Mouse (Mus musculus) right cerebral cortex, postnatal 4 days (tissue): ENCODE data around the gene Vmn1r66.
"Not testable (repeated sequence)": the region's sequence is repeated elsewhere in the genome, so short reads cannot be mapped to it uniquely, and the experiment has no call there.

Source experiments
- DNase-seq: peaks from one replicate; pipeline ENCODE4 v3.0.0-alpha.2; 2022

The Vmn1r66 gene

DNA sequence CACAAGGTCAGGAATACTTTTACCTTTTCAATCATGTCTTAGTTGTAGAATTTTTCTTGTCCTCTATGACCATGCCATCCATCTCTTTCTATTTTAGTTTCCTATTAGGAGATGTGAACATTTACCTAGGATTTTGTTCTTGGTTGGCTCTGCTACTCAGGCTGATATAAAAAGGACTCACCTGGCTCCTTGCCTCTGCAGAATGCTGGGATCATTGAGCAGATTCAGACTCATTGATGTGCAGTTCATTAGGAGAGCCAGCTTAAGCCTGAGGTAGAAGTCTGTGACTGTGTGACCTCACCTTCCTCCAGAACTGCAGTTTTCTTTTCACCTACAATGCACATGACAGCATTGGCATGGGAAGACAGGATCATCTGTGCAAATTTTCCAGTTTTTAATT is at the start of gene Vmn1r66:
Gene Vmn1r66 (minus strand): TSS at position 101 of the 400 bp plus-strand sequence.
- DNase-seq, result no peak

DNA sequence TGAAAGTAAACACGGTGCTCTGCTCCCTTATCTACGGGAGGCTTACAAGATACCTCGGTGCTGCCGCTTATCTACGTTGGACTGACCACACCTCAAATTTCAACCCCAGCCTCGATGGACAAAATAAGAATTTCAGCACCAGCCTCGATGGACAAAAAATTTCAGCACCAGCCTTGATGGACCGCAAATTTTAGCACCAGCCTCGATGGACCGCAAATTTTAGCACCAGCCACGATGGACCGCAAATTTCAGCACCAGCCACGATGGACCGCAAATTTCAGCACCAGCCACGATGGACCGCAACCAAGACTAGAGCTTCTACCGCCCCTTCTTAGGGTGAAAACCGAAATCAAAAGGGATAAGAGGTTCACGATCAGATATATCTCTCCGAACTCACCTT is 47.7 kb upstream of the Vmn1r66 start:
- not testable (repeated sequence) for DNase-seq

DNA sequence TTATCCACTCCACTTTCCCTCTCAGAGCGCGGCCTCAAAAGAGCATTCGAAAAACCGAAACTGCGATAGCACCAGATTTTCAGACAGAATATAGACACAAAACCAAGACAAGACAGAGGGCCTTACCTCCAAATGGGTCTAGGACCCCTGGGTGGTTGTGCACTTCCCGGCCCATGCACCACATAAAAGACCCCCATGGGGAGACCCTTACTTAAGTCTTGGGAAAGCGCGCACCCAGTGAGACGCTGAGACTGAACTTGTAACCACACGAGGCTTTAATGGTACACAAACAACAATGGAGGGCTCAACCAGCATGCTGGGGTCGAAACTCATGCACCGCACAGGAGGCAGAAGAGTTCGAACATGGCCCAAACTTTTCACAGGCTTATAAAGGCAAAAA is 25.7 kb downstream of the Vmn1r66 start:
- DNase-seq, result no peak

DNA sequence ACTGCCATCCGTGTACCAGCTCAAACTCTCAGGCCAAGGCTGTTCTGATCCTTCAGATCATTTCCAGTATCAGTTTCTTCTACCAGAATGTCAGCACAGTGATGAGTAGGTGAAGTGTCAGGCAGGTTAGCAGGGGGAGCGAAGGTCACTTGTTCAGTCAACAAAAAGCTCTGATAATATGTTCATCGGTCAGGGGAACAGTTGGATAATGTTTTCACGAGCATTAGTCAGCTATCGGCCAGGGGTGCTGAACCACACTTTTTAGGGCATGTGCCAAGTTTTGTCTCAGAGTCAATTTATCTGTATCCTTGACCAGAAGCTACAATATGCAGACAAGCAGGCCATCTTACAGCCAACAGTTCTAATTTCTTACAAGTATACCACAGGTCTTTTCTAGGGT is 28.7 kb downstream of the Vmn1r66 start:
- DNase-seq, result no peak
